Comparison of ENCODE assay signal across 8 mouse cellular contexts in the genomic region with DNA sequence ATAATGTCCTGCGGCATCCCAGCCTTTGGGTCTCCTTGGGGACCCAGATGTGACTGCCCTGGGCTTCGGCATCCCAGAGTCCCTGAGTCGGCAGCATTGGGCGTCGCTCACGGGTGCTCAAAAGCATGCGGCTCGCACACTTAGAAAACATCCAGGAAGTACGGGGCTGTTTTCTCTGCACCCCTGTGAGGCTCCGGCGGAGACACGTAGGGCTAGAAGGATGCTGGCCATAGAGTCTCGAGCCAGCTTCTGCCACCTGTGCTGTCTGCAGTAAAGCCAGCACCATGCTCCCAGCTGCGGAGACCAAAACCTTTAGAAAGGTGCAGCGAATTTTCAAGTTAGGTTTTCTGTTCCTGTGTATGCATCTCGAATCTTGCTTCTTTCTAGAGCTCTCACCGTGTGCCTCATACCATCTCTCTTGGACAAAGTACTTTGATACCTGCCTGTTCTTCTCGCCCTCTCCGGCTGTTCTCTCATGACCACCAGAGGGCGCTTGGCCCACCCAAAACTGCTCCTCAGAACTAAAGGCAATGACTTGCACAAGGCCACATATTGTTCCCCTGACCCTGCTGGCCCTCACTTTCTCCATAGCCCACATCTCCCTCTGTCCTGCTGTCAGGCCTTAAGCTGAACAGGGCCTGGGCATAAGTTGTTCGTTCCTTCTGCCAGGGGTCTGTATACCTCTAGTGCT. TPM values are rescaled to one million over a fixed set of nuclear protein-coding genes. Genes with fewer than 3 reads are reported as not detected.
DNase-seq lines count a peak whose midpoint lies in the region; ATAC-seq and TF ChIP-seq lines count a peak whose summit lies in the region.

No protein-coding gene starts in this region.

- DNase-seq in spleen, adult 18-20 months: peak; percentile 64 to 78
- no peak for DNase-seq in spleen, adult 12 weeks (ENCODE audit: low spot score)
- DNase-seq in cerebellum, adult 8-10 months: peak; percentile 67
- peak; percentile 80 for DNase-seq in forelimb bud, embryonic 11.5 days (ENCODE audit: low read depth, low spot score)
- peak; percentile 72 for DNase-seq in lung, adult 2 months
- no peak for DNase-seq in right cerebral cortex, postnatal 4 days

- peak overlapping the region; percentile 62 for H3K9ac ChIP-seq in intestine, embryonic 16.5 days (ENCODE audit: low read depth, low read length)
- H3K9ac ChIP-seq in neural tube, embryonic 13.5 days: peak overlapping the region; percentile 59

- peak overlapping the region; percentile 43 for H3K4me3 ChIP-seq in intestine, embryonic 16.5 days (ENCODE audit: low read length)
- H3K4me3 ChIP-seq in lung, adult 2 months (replicated peaks; ENCODE audit: extremely low read depth, low read depth, low read length): peak overlapping the region; percentile 53
- H3K4me3 ChIP-seq in neural tube, embryonic 13.5 days: peak overlapping the region; percentile 33

- no peaks in the 10 kb centered on the region for H3K9me3 ChIP-seq in intestine, embryonic 16.5 days (ENCODE audit: control insufficient read depth, low read length)
- no peaks in the 10 kb centered on the region for H3K9me3 ChIP-seq in neural tube, embryonic 13.5 days

- peak; percentile 80 for TF ChIP-seq CTCF in lung, adult 2 months (IDR thresholded peaks at IDR 0.05; ENCODE audit: insufficient read depth, low read length)

- H3K36me3 ChIP-seq in intestine, embryonic 16.5 days (ENCODE audit: control insufficient read depth, insufficient read depth, low read length): no peaks in the 10 kb centered on the region
- no peaks in the 10 kb centered on the region for H3K36me3 ChIP-seq in neural tube, embryonic 13.5 days

- 7% methylated on average over 21 of the region's 21 CpGs for WGBS in intestine, embryonic 16.5 days
- WGBS in lung, adult 2 months: 5% methylated on average over 21 of the region's 21 CpGs
- WGBS in neural tube, embryonic 13.5 days: 5% methylated on average over 21 of the region's 21 CpGs

- peak overlapping the region; percentile 72 for H3K4me2 ChIP-seq in intestine, embryonic 16.5 days (ENCODE audit: low read depth, low read length)
- H3K4me2 ChIP-seq in neural tube, embryonic 13.5 days: peak overlapping the region; percentile 61

- no peak for TF ChIP-seq POLR2A in lung, adult 2 months (IDR thresholded peaks at IDR 0.05; ENCODE audit: borderline replicate concordance, extremely low read depth, low read depth, low read length)

- H3K4me1 ChIP-seq in intestine, embryonic 16.5 days (ENCODE audit: control insufficient read depth, insufficient read depth, low read length): peaks cover 25% of the 10 kb centered on the region
- peaks cover 18% of the 10 kb centered on the region for H3K4me1 ChIP-seq in lung, adult 2 months (ENCODE audit: control insufficient read depth, insufficient read depth, low read length)
- H3K4me1 ChIP-seq in neural tube, embryonic 13.5 days (replicated peaks): peaks cover 38% of the 10 kb centered on the region

- H3K27me3 ChIP-seq in intestine, embryonic 16.5 days (replicated peaks; ENCODE audit: control insufficient read depth, insufficient read depth, low read length): no peaks in the 10 kb centered on the region
- H3K27me3 ChIP-seq in neural tube, embryonic 13.5 days: 0 out of 2 replicates have a peak, but pooled peaks cover 8% of the 10 kb centered on the region

- ATAC-seq in intestine, embryonic 16.5 days: no peak; the same call in 1 of the 2 replicates
- no peak for ATAC-seq in neural tube, embryonic 13.5 days (ENCODE audit: low read depth)

- H3K27ac ChIP-seq in intestine, embryonic 16.5 days (ENCODE audit: low read length): peak overlapping the region; percentile 30; the same call in 1 of the 2 replicates
- H3K27ac ChIP-seq in neural tube, embryonic 13.5 days (replicated peaks): no peak overlapping the region; the same call in 1 of the 2 replicates

RNA-seq across cellular contexts. Expression of gene Nanos3, which starts 2.2 kb away (rescaled TPM):
- polyA plus RNA-seq in intestine, embryonic 16.5 days (2015; fragmentation: Nextera tagmentation; extraction: Ambion mirVana): 0.89 and 1.3 TPM in 2 replicates
- polyA plus RNA-seq in lung, adult 2 months (2012; rRNA removed): 0.18 and 0.54 TPM in 2 replicates
- polyA plus RNA-seq in neural tube, embryonic 13.5 days (2015; fragmentation: Nextera tagmentation; extraction: Ambion mirVana): 6.1 and 10.1 TPM in 2 replicates

RNA-seq across cellular contexts. Expression of gene 4930432K21Rik, which starts 39.4 kb away (rescaled TPM):
- polyA plus RNA-seq in intestine, embryonic 16.5 days (2015; fragmentation: Nextera tagmentation; extraction: Ambion mirVana): 0.61 and 0.82 TPM in 2 replicates
- polyA plus RNA-seq in lung, adult 2 months (2012; rRNA removed): 1.0 and 1.1 TPM in 2 replicates
- polyA plus RNA-seq in neural tube, embryonic 13.5 days (2015; fragmentation: Nextera tagmentation; extraction: Ambion mirVana): 1.4 and 1.6 TPM in 2 replicates

RNA-seq across cellular contexts. Expression of gene Cc2d1a, which starts 39.5 kb away (rescaled TPM):
- 25.3 and 26.0 TPM in 2 replicates for polyA plus RNA-seq in intestine, embryonic 16.5 days (2015; fragmentation: Nextera tagmentation; extraction: Ambion mirVana)
- 25.9 and 27.7 TPM in 2 replicates for polyA plus RNA-seq in lung, adult 2 months (2012; rRNA removed)
- 24.3 and 25.6 TPM in 2 replicates for polyA plus RNA-seq in neural tube, embryonic 13.5 days (2015; fragmentation: Nextera tagmentation; extraction: Ambion mirVana)

RNA-seq across cellular contexts. Expression of gene Zswim4, which starts 49.6 kb away (rescaled TPM):
- polyA plus RNA-seq in intestine, embryonic 16.5 days (2015; fragmentation: Nextera tagmentation; extraction: Ambion mirVana): 7.1 and 7.7 TPM in 2 replicates
- 21.2 and 24.0 TPM in 2 replicates for polyA plus RNA-seq in lung, adult 2 months (2012; rRNA removed)
- 32.9 and 34.7 TPM in 2 replicates for polyA plus RNA-seq in neural tube, embryonic 13.5 days (2015; fragmentation: Nextera tagmentation; extraction: Ambion mirVana)

Comparison
In these comparisons a context has a peak if more than half of its experiments do, and no peak if none do; other contexts are left out.
1. DNase-seq: peak in spleen, adult 18-20 months (2 of 2), cerebellum, adult 8-10 months (single experiment), forelimb bud, embryonic 11.5 days (single experiment) and lung, adult 2 months (single experiment); none in spleen, adult 12 weeks (single experiment) and right cerebral cortex, postnatal 4 days (single experiment).
2. Peak in every context shown above with its lines, with median percentiles within 50 percentile points of each other: H3K4me3 ChIP-seq.